Mouse (Mus musculus) forebrain, embryonic 13.5 days (tissue): Measurements from ENCODE around the gene March4. TPM values are rescaled to one million over a fixed set of nuclear protein-coding genes. Genes with fewer than 3 reads are reported as not detected.

Experiments used
- polyA plus RNA-seq: library from polyadenylated mRNA; unstranded; fragments of >200 nt; fragmentation: Nextera tagmentation; extraction: Ambion mirVana; gene quantifications from 2 replicates; pipeline ENCODE4 v1.2.1, GENCODE M21; 2015

Gene March4
- polyA plus RNA-seq, 1 experiment from 2014 or later, result 1.8 TPM

Other genes with a start within 250 kb of the March4 start
- 38.5 and 40.0 TPM in 2 replicates for gene Xrcc5, start 229.5 kb downstream of the March4 start, polyA plus RNA-seq
- 24.2 and 25.0 TPM in 2 replicates for gene Smarcal1, start 46.3 kb upstream of the March4 start, polyA plus RNA-seq
- gene Ankar, start 163.6 kb upstream of the March4 start, polyA plus RNA-seq, result not detected in 2 replicates
- gene Rpl37a, start 174.4 kb upstream of the March4 start, polyA plus RNA-seq, result 1,396 and 1,648 TPM in 2 replicates